Mouse (Mus musculus) neural tube, embryonic 15.5 days (tissue): ENCODE results near the gene Wdr77. TPM values are rescaled to one million over a fixed set of nuclear protein-coding genes. Genes with fewer than 3 reads are reported as not detected.
"Not testable (repeated sequence)": the region's sequence is repeated elsewhere in the genome, so short reads cannot be mapped to it uniquely, and the experiment has no call there.

Experiments used
- ATAC-seq: fragments of 200-750 bp; cut with Nextera tagmentation; 2 replicates; pipeline ENCODE4 v1.8.0; 2017; ENCODE audit warnings: mild to moderate bottlenecking, moderate TSS enrichment, moderate library complexity; ENCODE audit not compliant: low FRiP score
- H3K27ac ChIP-seq: fragments of 300-500 bp; sonication (generic); replicated peaks from 2 replicates; pipeline ENCODE4 v1.5.1; 2015; ENCODE audit warnings: mild to moderate bottlenecking, inconsistent platforms
- H3K27me3 ChIP-seq: fragments of 300-500 bp; sonication (generic); replicated peaks from 2 replicates; pipeline ENCODE4 v1.6.1; 2015; ENCODE audit warnings: inconsistent platforms
- H3K36me3 ChIP-seq: fragments of 300-500 bp; sonication (generic); 2 replicates; pipeline ENCODE4 v1.6.1; 2015; ENCODE audit warnings: inconsistent platforms
- H3K4me1 ChIP-seq: fragments of 300-500 bp; sonication (generic); 2 replicates; pipeline ENCODE4 v1.6.1; 2015; ENCODE audit warnings: inconsistent platforms
- H3K4me2 ChIP-seq: fragments of 300-500 bp; sonication (generic); 2 replicates; pipeline ENCODE4 v1.6.1; 2015; ENCODE audit warnings: inconsistent platforms, mild to moderate bottlenecking, moderate library complexity
- H3K4me3 ChIP-seq: fragments of 300-500 bp; sonication (generic); replicated peaks from 2 replicates; pipeline ENCODE4 v1.5.1; 2015; ENCODE audit warnings: mild to moderate bottlenecking, inconsistent platforms
- H3K9ac ChIP-seq: fragments of 300-500 bp; sonication (generic); replicated peaks from 2 replicates; pipeline ENCODE4 v1.6.1; 2015; ENCODE audit warnings: mild to moderate bottlenecking, inconsistent platforms
- H3K9me3 ChIP-seq: fragments of 300-500 bp; sonication (generic); replicated peaks from 2 replicates; pipeline ENCODE4 v1.6.1; 2016; ENCODE audit warnings: inconsistent platforms
- WGBS: fragments of 180-500 bp; shearing (Covaris S2); methylation state at CpG from one replicate; pipeline ENCODE4 v1.1.7; 2015; ENCODE audit warnings: mixed read lengths; 5-methylcytosine and 5-hydroxymethylcytosine counted together
- polyA plus RNA-seq: library from polyadenylated mRNA; unstranded; fragments of >200 nt; fragmentation: Nextera tagmentation; extraction: Ambion mirVana; gene quantifications from 2 replicates; pipeline ENCODE4 v1.2.1, GENCODE M21; 2015

Gene Wdr77
- polyA plus RNA-seq, 1 experiment from 2014 or later, result 86.7 TPM

DNA sequence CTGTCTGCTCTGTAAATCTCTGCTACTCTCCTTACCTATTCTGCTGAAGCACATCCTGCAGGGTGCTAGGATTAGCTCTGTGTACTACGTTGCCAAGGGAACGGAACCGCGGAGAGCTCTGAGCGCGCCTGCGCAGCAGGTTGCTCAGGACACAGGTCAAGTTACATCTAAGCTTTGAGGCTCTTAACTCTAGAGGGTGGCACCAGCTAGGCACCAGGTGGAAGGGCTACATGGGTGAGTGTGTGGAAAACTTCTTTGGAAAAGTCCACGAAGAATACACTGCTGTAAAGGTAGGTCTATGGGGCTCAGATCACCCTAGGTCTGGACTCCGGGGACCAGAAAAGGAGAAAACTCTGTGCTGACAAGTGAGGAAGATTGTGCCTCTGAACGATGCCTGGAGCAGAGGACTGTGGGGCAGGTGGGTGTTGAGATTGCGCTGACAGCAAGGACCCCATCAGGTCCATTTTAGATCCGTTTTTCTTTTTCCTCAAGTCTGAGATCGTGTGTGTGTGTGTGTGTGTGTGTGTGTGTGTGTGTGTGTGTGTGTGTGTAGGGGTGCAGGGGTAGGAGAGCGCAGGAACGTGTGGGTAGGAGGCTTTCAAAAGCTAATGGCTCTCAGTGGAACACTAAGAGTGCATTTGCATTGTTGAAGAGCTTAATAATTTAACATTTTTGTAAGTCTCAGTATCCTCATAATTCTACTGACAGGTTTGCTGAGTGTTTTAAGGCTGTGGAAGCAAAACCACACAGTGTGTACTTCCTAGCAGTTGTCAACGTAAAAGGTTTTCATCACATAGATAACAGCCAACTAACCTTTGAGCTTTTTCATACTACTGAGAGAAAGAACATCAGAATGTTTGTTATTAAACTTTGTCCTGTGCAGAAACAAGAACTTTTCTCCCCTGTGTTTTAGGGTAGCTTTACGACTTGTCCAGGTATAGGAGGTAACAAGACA lies 42.5 kb downstream of the Wdr77 start:
- Histone ChIP-seq H3K27me3 (no peaks in the 10 kb centered on the region), H3K36me3 (no peaks in the 10 kb centered on the region), H3K4me1 (peaks cover 8% of the 10 kb centered on the region), H3K4me2 (peak overlapping the region; percentile 57), H3K4me3 (peak overlapping the region; percentile 26), H3K9ac (peak overlapping the region; percentile 17; the same call in 1 of the 2 replicates), H3K27ac (no peak overlapping the region), H3K9me3 (no peaks in the 10 kb centered on the region)
- ATAC-seq, result peak; percentile 94
- WGBS, result 18% methylated on average over 17 of the region's 17 CpGs

DNA sequence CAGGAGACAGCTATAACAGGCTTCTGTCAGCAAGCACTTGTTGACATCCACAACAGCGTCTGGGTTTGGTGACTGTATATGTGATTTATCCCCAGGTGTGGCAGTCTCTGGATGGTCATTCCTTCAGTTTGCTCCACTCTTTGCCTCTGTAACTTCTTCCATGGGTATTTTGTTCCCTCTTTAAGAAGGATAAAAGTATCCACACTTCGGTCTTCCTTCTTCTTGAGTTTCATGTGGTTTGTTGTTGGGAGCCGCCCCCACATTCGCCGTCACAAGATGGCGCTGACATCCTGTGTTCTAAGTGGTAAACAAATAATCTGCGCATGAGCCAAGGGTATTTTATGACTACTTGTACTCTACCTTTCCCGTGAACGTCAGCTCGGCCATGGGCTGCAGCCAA lies 44.2 kb downstream of the Wdr77 start:
- not testable (repeated sequence) for H3K4me2 ChIP-seq, H3K27me3 ChIP-seq, ATAC-seq, H3K27ac ChIP-seq, H3K36me3 ChIP-seq, H3K4me3 ChIP-seq, H3K9me3 ChIP-seq, H3K4me1 ChIP-seq, H3K9ac ChIP-seq
- 73% methylated on average over 10 of the region's 10 CpGs for WGBS

DNA sequence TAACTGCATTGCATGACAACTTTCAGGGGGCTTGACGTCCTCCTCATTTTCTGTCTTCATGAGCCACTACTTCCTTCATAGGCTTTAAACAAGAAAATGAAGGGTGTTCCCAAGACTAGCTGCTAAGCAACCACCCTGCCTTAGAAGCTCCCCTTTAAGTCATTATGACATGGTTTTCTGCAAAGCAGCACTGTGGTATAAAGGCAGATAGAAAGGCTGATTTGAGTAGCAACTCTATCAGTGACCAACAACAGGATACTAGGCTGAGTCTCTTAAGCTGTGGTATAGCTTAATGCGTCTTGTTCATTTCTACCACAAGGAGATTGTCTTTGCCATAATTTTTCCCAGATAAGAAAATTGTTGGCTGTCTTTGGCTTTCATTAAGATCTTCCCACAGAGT lies 55.4 kb downstream of the Wdr77 start, which contains the start of gene Pifo:
TSS of gene Pifo (minus strand) at position 101 of the 400 bp plus-strand sequence.
- Histone ChIP-seq H3K4me2 (no peak within 1 kb of the TSS), H3K36me3 (no peaks in the 10 kb centered on the region), H3K27me3 (no peaks in the 10 kb centered on the region), H3K9ac (no peak within 1 kb of the TSS), H3K4me1 (no peaks in the 10 kb centered on the region), H3K4me3 (no peak within 1 kb of the TSS), H3K9me3 (no peaks in the 10 kb centered on the region), H3K27ac (no peak within 1 kb of the TSS)
- 90% methylated on average over 2 of the region's 2 CpGs for WGBS
- ATAC-seq, result no peak

Other genes starting within 250 kb of the Wdr77 start
- 88.2 and 95.4 TPM in 2 replicates for gene Rap1a, start 158.0 kb upstream of the Wdr77 start, polyA plus RNA-seq
- 0.27 and 0.42 TPM in 2 replicates for gene Adora3, start 88.5 kb upstream of the Wdr77 start, polyA plus RNA-seq
- gene Tmigd3, start 88.5 kb upstream of the Wdr77 start, polyA plus RNA-seq, result not detected in 2 replicates
- gene I830077J02Rik, start 26.7 kb upstream of the Wdr77 start, polyA plus RNA-seq, result 0.54 and 1.8 TPM in 2 replicates
- 581 and 593 TPM in 2 replicates for gene Atp5f1, start 730 bp downstream of the Wdr77 start, polyA plus RNA-seq
- 3.6 and 4.3 TPM in 2 replicates for gene Ovgp1, start 14.3 kb downstream of the Wdr77 start, polyA plus RNA-seq
- 3.2 and 3.6 TPM in 2 replicates for gene Pifo, start 55.3 kb downstream of the Wdr77 start, polyA plus RNA-seq
- gene Chil5, start 73.4 kb downstream of the Wdr77 start, polyA plus RNA-seq, result not detected in 2 replicates
- 0.84 and 1.0 TPM in 2 replicates for gene Chia1, start 153.9 kb downstream of the Wdr77 start, polyA plus RNA-seq
- gene Chil3, start 208.2 kb downstream of the Wdr77 start, polyA plus RNA-seq, result 0.40 TPM in 1 of 2 replicates, not detected in the other